Mouse (Mus musculus) Muller cell, postnatal 12 days (primary cell): Measurements from ENCODE around the gene Vat1.
A peak's percentile ranks its signal among the peaks of the same experiment; 100 is the strongest.
"Not testable (repeated sequence)": the region's sequence is repeated elsewhere in the genome, so short reads cannot be mapped to it uniquely, and the experiment has no call there.

Experiments
- DNase-seq: peaks from one replicate; pipeline ENCODE4 v3.0.0-alpha.2; 2015; ENCODE audit errors: inconsistent ontology term

Gene Vat1

GRCm38 (mm10) chr11:101465869-101466551 is at the start of gene Vat1:
TSS of gene Vat1 (minus strand) at chr11:101466230.
- DNase-seq: peak; percentile 83

GRCm38 (mm10) chr11:101507090-101507489 is 41.1 kb upstream of the Vat1 start:
- DNase-seq: no peak

GRCm38 (mm10) chr11:101506269-101506780 is 40.3 kb upstream of the Vat1 start:
- peak; percentile 85 for DNase-seq

- DNase-seq: no peak
Measured at GRCm38 (mm10) chr11:101486126-101486525, 20.1 kb upstream of the Vat1 start.

GRCm38 (mm10) chr11:101485509-101486028 is 19.5 kb upstream of the Vat1 start:
- no peak for DNase-seq

GRCm38 (mm10) chr11:101484814-101485213 is 18.8 kb upstream of the Vat1 start:
- no peak for DNase-seq

GRCm38 (mm10) chr11:101484245-101484644 is 18.2 kb upstream of the Vat1 start:
- DNase-seq: no peak

- DNase-seq: no peak
Measured at GRCm38 (mm10) chr11:101483804-101484203, 17.8 kb upstream of the Vat1 start.

GRCm38 (mm10) chr11:101480912-101481311 is 14.9 kb upstream of the Vat1 start:
- no peak for DNase-seq

- peak; percentile 79 for DNase-seq
Measured at GRCm38 (mm10) chr11:101479171-101479635, 13.2 kb upstream of the Vat1 start.

- no peak for DNase-seq
Measured at GRCm38 (mm10) chr11:101477552-101478211, 11.7 kb upstream of the Vat1 start.

GRCm38 (mm10) chr11:101477194-101477551 is 11.1 kb upstream of the Vat1 start:
- DNase-seq: no peak

GRCm38 (mm10) chr11:101476361-101476760 is 10.3 kb upstream of the Vat1 start:
- not testable (repeated sequence) for DNase-seq

- DNase-seq: no peak
Measured at GRCm38 (mm10) chr11:101474298-101474697, 8.3 kb upstream of the Vat1 start.

- not testable (repeated sequence) for DNase-seq
Measured at GRCm38 (mm10) chr11:101473686-101474085, 7.7 kb upstream of the Vat1 start.

- no peak for DNase-seq
Measured at GRCm38 (mm10) chr11:101472336-101472735, 6.3 kb upstream of the Vat1 start.

GRCm38 (mm10) chr11:101471926-101472325 is 5.9 kb upstream of the Vat1 start:
- no peak for DNase-seq

- DNase-seq: no peak
Measured at GRCm38 (mm10) chr11:101470206-101470605, 4.2 kb upstream of the Vat1 start.

- DNase-seq: no peak
Measured at GRCm38 (mm10) chr11:101469155-101469554, 3.1 kb upstream of the Vat1 start.

- no peak for DNase-seq
Measured at GRCm38 (mm10) chr11:101468731-101469130, 2.7 kb upstream of the Vat1 start.

- no peak for DNase-seq
Measured at GRCm38 (mm10) chr11:101468263-101468688, 2.2 kb upstream of the Vat1 start.

GRCm38 (mm10) chr11:101467477-101468262 is 1.6 kb upstream of the Vat1 start:
- DNase-seq: peak; percentile 92
